Mouse (Mus musculus) cerebellum, postnatal 10 days (tissue): Measurements from ENCODE around the gene Megf11.
A peak's percentile ranks its signal among the peaks of the same experiment; 100 is the strongest.

Source experiments
- DNase-seq, 2 experiments: peaks; one replicate each; pipeline ENCODE4 v3.0.0; 2021; ENCODE audit warnings: mixed read lengths in 2 of 2

The Megf11 gene

DNA sequence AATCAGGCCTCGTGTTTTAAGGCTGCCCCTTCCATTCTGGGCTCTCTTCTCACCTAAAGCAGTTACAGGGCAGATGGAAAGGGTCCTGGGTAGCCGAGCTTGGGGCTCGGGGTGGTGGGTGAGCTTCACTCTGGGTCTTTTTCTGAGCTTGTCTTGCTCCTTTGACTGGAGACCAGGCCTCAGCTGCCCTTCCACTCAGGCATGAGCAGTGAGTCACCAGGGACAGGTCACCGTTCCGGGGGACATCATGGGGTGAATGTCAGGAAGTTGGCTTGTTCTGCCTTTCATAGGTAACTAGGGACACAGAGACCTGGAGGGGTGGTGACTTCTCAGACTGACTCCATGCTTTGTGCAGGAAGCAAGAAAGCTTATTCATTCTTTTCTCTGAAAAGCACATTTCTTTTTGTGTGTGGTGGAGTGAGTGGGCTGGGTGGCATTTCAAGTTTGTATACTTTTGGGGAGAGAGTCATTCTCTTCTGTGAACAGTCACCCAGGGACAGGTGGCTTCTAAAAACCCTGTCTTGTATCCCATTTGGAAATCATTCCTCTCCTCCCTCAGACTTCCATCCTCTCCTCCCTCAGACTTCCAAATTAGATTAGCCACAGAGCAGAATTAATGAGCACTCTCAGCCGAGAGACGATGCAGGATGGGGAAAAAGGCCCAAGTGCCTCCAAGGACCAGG lies 10.0 kb downstream of the Megf11 start:
- DNase-seq: no peak

DNA sequence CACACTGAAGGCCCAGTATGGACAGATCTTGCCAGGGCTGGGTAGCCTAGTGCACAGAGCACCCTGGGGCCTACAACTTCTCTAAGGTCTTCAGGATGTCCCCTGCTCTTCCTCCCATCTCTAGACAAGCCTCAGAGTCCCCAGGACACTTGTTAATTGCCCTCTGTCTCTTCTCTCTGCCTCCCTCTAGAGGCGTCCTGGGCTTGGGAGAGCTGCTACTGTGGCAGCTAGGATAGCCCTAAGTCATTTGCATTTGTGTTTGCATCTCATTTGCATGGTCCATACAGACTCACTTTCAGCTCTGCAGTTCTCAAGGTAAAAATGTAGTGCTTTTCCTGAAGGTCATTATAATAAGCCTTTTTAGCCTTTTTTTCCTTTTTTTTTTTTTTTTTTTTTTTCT lies 11.7 kb downstream of the Megf11 start:
- peak; percentile 75 to 81 for DNase-seq

DNA sequence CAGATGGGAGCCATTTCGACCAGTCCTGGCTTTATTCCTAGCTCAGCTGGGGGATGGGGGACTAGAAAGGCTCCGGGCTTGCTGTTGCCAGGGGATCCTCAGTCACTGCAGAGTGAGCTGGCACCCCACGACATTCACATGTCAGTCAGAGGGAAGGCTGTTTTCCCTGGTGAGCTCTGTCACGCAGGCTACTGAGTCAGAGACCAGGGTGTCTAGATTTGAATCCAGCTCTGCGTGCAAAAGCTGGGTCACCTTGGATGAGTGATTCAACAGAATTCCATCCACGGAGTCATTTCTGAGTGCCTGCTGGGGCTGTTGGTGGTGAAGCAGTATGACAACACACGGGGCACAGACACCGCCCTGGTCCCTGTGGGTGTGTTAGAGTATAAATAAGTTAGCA lies 13.7 kb downstream of the Megf11 start:
- DNase-seq: peak in 1 of 2 experiments; percentile 44

DNA sequence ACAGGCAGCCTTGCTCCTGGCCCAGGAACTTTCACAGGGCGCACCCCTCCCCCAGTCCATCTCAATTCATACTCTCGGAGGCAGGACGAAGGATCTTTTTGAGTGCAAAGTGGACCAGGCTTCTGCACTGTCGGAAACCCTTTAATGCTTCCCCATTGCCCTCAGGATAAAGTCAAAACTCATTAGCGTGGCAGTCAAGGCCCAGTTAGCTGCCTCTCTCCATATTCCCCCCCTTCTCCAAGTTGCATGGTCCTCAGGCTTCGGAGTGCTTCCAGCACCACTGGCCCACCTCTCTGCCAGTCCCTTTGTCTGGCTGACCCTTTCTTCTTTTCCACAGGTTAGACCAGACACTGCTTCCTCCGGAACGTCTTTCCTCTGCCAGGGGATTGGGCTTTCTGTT lies 16.7 kb downstream of the Megf11 start:
- DNase-seq: no peak

DNA sequence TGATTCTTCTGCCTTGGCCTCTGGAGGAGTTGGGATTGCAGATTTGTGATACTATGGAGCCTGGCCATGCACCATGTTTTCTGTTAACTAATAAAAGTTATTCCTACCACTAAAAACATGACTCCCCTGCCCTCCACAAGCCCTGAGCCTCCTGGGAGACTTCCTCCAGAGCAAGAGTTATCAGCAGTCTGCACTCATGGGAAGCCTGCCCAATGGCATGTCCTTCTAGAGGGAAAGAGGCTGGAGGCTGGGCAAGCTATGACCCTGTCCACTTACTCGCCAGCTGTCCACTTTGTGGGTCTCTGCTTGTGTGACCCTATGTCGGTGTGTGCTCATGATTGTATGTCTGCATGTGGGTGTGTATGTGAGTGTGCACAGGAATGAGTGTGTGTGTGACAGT lies 21.4 kb downstream of the Megf11 start:
- DNase-seq: no peak

DNA sequence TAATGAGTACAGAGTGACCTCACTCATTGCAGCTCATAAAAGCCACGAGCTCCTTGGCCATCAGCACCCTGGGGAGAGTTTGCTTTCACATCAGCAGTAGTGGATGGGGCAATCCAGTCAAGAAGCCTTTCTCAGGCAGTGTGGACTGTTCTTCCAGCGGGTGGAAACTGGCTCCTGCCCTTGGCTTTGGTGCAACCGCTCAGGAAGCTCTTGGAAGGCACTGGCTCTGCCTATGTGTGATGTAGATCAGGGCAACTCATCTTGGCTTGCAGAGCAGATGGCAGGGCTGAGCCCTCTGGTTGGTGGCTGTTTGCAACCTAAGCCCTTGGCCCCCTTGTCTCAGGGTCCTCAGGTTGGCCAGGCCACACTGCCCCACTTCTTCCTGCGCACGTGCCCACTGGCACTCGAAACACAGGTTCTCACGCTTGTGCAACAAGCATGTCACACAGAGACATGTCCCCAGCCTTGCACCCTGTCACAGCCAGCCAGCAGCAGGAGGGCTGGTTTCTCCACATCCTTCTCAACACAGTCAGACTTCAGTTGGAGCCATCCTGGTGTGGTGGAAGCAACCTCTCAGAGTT lies 22.1 kb downstream of the Megf11 start:
- DNase-seq: peak in 1 of 2 experiments; percentile 38

DNA sequence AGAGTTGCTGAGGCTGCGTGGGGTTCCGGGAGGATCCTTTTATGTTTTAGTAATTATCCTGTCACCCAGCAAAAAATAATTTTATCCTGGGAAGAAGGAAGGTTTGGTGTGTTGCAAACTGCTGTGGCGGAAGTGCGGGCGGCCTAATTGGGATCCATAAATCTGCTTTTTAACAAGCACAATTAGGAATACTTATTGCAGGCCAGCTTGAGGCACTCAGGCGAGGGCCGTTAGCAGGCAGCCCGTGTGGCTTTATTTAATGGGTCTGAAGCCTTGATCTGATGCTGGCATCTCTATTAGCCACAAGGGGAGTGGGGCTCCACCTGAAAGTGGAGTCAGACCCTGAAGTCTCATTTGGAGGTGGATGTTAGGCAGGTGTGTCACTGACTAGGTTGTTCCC lies 23.4 kb downstream of the Megf11 start:
- no peak for DNase-seq

DNA sequence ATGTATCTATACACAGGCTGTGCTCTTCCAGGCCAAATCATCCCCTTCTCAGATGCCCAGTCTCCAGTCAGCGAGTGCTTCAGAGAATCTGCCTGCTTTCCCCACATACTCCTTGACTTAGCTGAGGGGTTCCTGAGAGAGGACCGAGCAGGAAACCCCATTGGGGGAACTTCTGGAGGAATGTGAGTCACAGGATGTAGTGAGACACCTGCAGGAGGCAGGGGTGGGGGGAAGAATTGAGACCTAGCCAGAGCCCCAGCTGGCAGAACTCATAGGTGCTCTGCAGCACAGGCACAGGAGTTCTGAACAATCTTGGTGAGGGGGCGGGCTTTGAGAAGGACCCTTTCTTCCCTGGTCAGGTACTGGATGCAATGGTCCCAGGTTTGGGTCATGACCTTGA lies 35.0 kb downstream of the Megf11 start:
- DNase-seq: no peak

DNA sequence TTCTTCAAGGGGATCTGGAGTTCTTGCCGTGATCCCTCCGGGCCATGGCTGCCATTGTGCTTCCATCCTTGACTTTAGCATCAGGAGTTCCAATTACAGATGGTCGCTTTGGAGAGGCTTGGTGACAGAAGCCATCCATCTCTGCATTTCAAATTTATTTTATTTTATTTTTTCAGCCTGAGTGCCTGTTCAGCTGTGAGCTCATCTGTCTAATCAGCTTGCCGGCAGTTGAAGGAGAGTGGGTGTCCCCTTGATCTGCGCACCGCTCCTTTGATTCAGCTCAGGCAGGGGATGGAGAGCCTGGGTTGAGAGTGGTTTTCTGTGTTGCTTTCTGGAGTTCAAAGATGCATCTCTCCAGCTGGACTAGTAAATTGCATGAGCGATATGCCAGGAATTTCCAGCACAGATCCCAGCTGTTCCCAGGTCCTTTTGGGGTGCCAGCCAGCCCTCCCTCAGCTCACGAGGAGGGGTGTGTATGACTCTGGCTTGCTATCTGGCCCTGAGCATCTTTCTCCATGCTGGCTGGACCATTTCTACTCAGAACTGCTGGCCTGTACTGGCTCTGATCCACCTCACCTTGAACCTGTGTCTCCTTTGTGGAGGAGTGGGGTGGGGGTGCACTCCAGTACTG lies 36.7 kb downstream of the Megf11 start:
- peak; percentile 72 to 78 for DNase-seq

DNA sequence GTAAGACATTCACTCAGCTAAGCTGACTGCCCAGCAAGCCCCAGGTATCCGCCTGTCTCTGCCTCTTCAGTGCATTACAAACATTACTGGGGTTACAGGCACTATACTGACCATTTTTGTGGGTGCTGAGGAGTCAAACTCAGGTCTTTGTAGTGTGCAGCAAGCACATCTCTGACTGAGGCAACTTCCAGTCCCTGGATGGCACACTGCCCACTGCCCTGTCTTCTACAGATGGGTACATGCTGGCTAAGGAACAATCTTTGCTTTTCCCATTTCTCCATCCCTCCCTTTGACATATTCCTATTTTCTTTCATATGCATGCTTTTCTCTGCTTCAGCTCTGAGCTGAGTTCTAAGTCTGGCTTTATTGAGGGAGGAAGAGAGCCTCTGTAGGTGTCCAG lies 38.5 kb downstream of the Megf11 start:
- peak; percentile 52 to 64 for DNase-seq

DNA sequence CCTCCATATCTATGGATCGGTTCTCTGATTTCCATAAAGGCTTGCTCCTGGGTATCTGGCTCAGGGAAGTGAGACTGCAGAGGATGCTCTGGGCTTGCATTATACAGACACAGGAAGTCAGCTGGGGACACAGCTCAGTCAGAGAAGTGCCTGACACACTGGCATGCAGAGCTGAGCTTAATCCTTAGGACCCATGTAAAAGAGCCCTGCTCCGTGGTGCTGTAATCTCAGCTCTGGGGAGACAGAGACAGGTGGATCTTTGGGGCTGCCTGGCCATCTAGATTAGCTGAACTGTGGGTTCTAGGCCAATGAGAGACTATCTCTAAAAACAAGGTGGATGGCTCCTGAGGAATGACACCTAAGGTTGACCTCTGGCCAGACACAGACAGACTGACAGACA lies 50.7 kb downstream of the Megf11 start:
- DNase-seq: no peak

DNA sequence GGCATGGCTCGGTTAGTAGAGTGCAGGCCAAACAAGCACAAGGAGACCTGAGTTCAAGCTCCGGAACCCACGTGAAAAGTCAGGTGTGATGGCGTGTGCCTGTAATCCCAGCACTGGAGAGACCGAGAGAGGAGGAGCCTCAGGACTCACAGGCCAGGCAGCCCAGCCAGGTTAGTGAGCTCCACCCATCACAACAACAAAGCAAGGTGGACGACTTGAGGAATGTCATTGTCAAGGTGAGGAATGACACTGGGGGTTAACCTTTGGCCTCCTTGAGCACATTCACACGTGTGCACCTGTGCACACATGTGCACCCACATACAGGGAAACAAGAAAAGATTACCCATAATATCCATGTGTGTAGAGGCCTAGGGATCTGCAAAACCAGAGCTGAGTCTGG lies 54.7 kb downstream of the Megf11 start:
- DNase-seq: no peak

DNA sequence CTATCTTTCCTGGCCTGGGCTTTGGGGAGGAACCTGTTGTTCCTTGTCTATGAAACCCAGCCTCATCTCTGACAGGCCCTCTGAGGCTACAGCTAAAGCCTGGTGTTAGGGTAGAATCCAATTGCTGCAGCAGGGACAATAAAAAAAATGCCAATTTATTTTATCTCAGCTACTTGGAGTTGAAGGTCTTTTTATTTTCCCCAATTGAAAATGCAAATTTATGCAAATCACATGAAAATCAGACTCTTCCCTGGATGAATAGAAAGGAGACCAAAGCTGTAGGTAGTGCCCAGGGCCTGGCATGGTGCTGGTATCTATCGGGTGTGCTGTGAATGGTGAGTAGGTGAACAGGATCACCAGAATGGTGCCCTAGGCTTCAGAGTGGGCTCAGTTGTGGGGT lies 60.6 kb downstream of the Megf11 start:
- no peak for DNase-seq

DNA sequence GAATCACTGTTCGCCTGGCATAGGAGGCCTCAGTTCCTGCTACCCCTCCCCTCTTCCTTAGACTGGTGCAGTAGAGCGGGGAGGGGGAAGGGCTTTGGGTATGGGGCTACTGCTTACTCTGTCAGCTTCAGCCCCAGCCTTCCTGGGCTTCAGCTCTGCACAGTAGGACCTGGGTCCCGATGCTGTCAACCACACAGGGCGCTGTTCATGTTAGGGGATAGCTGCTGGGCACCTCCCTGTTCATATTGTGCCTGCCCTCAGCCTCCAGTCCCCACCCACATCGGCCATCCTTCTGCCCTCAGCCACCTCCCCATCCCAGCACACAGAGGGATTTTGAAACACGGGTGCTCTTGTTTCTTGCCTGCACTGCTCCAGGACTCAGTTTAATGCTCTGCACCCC lies 61.6 kb downstream of the Megf11 start:
- DNase-seq: no peak

DNA sequence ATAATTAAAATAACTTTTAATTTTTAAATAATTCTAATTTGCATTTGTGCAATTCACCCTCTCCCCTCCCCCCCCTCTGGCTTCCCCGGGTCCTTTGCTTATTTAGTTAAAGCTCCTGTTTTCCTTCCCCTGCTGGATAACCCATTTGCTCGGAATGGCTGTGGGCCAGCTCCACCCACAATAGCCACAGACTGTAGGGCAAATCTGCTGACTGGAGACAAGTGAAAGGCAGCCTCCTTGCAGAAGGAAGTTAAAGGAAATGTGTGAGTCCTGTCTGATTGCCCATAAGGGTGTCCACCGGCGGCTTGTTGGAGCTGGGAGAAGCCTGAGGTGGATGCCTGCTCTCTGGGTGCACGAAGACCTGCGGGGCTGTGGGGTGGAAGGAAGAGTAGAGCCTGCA lies 62.1 kb downstream of the Megf11 start:
- peak; percentile 68 to 74 for DNase-seq

DNA sequence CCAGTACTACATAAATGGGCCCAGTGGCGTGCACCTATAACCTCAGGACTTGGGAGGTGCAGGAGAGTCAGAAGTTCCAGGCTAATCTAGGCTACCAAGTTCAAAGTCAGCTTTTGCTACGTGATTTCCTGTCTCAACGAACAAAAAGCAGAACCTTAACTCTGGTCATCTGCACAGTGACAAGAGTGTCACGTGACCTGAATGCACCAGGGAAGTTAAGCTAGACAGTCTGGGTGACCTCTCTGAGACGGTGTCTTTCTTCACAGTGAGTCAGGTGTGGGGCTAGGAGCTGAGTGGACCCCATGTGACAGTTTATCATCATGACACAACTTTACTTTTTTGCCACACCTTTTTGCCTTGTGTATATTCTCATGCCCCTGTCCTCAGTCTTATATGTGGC lies 67.3 kb downstream of the Megf11 start:
- DNase-seq: no peak

DNA sequence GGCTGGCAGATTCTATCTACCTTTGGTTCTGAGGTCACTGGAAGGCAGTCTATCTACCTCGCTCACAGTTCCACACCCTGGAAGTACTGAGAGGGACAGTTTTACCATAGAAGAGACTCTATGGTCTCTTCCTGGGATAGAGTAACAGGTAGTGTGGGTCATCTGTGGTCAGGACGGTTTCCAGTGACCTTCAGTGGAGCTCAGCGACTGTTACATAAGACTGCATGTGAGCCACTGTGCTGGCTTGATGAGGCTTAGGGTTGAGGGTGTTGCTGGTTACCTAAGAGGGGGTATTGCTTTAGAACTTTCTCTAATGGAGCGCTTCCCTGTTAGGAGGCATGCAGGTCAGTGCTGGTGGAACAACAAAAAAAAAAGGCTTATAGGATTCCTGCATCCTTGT lies 68.8 kb downstream of the Megf11 start:
- DNase-seq: no peak

DNA sequence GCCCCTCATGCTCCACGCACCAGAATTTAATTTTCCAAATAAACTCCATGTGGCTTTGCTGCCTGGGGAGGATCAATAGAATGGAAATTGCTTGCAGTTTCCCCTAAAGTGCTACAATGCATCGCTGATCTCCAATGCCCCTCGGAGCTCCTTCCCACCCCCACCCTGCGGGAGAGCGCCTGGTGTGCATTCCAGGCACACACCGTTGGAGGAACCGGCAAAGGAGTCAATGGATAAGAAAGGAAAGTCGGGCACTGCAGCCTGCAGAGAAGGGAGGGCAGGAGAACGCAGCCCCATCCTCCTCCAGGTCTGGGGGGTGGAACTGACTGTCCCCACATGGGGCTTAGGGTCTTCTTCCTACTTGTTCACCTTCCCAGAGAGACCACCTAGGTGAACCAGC lies 70.5 kb downstream of the Megf11 start:
- no peak for DNase-seq

DNA sequence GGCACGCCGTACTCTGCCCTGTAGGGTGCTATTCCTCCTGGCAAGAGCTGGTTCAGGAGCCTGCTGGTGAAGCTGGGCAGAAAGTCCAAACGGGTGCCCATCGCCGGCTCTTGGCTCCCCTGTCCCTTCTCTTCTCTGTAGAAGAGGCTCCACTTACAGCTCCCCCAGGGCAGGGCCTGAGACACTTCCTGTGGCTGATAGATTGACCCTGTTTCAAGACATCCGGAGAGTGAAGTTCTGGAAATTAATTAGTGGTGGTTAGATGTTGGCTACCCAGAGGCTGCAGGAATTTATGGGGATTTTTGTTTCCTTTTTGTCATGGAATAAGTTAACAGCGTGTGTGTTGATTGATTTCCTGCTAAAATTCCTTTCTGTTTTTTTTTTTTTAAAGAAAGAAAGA lies 72.2 kb downstream of the Megf11 start:
- DNase-seq: no peak

DNA sequence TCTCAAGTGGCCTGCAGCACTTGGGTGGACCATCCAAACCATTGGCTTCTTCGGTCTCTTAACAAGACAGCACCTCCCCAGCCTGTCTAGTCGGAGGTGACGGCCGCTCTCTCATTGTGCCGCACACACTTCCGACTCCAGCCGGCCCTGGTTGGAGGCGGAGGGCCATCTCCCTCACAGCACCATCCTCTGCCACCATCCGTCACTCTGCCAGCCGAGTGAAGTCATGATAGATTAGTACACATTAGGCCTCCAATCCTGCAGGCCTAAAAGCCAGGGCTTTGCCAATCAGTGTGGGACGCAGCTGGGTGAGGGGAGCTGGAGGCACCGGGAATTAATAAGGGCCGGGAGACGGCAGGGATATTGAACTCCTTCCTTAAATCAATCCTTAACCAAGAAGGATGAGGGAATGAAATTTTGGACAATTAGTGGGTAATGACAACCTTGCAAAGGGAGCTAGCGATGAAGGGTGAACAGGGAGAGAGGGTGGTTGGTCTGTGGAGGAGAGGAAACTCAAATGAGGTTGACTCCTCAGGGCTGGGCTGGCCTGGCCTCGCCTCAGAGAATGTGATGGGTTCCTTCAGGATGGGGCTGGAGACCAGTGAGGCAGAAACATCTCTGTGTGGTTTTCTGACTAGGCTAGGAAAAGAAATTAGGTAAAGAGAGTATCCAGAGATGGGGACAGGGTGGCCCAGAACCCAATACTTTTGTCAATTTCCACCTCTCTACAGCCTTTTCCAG lies 76.3 kb downstream of the Megf11 start:
- peak; percentile 41 to 53 for DNase-seq

DNA sequence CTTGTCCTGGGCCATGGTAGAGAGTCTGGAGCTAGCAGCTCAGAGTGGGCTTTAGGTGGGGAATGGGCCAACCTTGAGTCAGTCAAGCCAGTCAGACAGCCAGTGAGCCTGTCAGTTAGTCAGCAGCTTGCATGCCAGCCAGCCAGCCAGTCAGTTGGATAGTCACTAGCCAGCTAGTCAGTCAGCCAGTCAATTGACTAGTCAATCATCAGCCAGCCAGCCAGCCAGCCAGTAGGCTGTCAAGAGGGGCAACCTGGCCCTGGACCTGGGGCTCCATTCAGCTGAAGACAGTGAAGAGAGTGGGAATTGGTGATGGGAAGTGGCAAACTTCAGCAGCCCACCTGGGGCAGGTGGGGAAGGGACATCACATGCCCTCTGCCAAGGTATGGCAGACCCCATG lies 77.4 kb downstream of the Megf11 start:
- no peak for DNase-seq

DNA sequence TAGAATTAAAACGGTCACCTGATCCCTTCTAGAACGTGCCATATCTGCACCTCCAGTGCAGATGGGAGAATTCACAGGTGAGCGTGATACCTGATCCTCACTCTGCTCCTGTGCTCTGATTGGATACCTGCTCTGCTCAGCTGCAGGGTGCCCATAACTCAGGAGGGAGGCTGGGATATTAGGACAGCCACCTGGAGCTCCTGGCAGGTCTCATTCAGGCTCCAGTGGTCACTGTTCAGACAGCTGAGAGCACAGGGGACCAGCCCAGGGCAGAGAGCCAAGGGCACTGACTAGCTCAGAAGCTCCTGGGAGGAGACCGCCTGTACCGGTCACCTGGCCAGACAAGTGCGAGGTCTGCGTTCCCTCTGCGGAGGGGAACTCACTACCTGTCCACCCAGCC lies 80.7 kb downstream of the Megf11 start:
- DNase-seq: peak in 1 of 2 experiments; percentile 47

DNA sequence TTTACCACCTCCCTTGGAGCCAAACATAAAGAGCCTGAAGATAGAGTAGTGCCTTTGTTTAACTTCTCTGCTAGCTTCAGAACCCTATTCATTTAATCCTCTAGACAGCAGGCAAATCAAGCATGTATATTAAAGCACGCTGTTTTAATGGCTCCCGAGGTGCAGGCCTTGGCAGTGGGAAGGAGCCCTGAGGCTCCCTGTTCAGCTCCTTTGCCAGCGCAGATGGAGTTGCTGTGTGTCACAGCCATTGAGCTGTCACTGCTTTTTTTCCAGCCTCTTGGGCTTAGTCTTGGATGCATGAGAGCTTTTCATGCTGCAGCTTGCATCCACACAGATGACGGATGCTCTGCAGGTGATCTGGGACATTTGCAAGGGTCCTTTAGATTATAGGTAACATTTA lies 81.1 kb downstream of the Megf11 start:
- peak; percentile 67 to 81 for DNase-seq

DNA sequence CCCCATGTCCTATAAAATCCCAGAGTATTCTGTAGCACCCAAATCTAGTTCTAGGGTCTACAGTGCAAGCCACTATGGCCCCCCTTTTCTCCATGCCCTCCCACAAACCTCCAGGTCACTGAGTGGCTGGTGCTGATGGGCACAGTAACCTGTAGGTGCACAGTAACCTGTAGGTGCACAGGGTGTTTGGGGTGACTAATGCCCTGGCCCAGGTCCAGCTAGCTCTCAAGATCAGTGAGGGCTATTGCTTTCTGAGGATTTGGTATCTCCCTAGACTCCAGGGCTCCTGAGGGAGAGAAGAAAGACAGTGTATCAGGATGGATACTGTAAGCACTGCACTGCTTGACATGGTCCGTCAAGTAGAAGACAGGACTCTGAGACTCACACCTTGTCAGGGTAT lies 85.4 kb downstream of the Megf11 start:
- DNase-seq: no peak
